Mouse (Mus musculus): ENCODE measurements around the gene Gm27027.

DNA sequence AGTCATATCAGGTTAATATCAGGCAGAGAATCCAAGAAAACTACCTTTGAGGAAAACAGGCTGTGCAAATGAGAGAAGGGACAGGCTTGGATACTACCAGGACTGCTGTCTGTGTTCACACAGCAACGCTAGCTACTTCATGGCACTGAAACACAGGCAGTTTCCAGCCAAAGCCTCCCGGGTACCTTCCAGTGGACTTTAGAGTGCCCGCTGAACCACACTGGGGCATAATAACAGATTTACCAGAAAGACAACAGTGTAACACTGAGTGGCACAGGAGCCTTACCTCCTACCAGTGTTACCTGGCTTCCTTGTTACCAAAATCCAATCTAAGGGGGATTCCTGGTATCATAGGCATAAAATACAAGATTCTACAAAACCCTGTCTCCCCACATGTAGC is 46.3 kb upstream of the Gm27027 start:
- TF ChIP-seq CTCF (IDR thresholded peaks at IDR 0.05; ENCODE audit: low read depth, low read length) (no peak), POLR2A (IDR thresholded peaks at IDR 0.05; ENCODE audit: insufficient read depth, low read length) (no peak)
